Mouse (Mus musculus): ENCODE data around the gene Primpol.

DNA sequence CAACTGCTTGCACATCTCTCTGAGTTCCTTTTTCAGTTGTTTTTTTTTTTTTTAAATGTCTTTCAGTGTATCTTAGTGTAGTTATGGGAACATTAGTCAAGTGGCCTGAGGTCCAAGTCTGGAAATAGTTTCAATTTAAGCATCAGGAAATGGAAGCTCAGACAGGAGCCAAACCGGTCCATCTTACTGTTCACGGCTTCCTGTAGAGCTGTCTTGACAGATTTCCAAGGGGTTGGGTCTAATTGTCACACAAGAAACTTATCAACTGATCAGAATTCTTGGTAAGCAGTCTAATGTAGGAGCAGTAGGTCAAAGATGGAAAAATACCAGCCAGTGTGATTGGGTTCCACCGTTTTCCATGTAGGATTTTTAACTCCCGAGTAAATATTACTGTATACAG lies 31.4 kb upstream of the Primpol start:
- TF ChIP-seq CTCF (IDR thresholded peaks at IDR 0.05; ENCODE audit: insufficient read depth, low read length): no peak
- no peak for TF ChIP-seq POLR2A (IDR thresholded peaks at IDR 0.05; ENCODE audit: borderline replicate concordance, extremely low read depth, low read depth, low read length)

Measured in lung, adult 2 months (tissue).